Mouse (Mus musculus): Measurements from ENCODE around the gene Gm5108. TPM values are rescaled to one million over a fixed set of nuclear protein-coding genes. Genes with fewer than 3 reads are reported as not detected.
A peak's percentile ranks its signal among the peaks of the same experiment; 100 is the strongest.

Gm5108 gene
- polyA plus RNA-seq, 1 experiment from 2014 or later, result not detected

DNA sequence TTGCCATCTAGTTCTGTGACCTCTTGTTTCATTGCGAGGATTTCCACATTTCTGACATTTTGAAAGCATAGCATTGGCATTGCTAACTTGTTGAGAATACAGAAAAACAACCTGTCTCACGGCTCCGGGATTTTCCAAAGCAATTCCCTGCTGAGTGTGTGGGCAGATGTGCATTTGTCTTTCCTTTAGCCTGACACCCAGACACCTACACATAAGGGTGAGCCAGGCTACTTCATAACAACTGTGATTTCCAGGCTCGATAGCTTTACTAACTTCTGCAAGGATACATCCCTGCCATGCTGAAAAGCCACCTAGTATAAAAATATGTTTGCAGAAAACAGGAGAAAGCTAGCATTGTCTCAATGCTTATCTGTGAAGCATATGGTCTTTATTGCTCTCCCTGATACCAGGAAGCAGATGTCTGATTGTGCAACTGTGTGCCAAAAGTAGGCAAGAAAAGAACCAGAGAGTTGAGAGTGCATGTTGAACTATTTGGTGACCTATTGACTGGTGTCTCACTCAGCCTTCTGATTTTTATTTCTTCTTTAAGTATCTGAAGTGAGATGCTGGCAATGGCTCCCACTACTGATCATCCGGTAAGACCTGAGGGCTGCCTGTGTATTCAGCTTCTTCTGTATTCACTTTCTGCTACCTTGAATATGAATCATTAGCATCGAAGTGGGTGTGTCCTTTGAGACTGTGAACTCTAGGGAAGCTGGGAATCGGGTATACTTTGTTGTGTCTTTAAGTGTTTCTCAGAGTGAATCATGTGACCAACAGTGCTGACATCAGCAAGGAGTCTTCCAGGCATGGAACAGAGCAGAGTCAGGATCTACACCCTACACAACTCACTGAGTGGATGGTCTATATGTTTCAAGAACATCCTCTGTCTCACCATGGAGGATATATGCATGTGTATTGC is 20.5 kb downstream of the Gm5108 start:
- ATAC-seq (ENCODE audit: low FRiP score, low read depth), result no peak
- Histone ChIP-seq H3K27ac (no peak overlapping the region), H3K4me1 (no peaks in the 10 kb centered on the region), H3K9me3 (no peaks in the 10 kb centered on the region), H3K4me3 (no peak overlapping the region), H3K36me3 (no peaks in the 10 kb centered on the region), H3K9ac (no peak overlapping the region), H3K27me3 (no peaks in the 10 kb centered on the region), H3K4me2 (replicated peaks) (no peak overlapping the region)
- WGBS, result 78% methylated on average over 7 of the region's 7 CpGs

GRCm38 (mm10) chr5:67969536-67969935 is 28.1 kb downstream of the Gm5108 start:
- H3K4me3 ChIP-seq, result no peak overlapping the region
- H3K9ac ChIP-seq, result no peak overlapping the region
- H3K4me2 ChIP-seq (replicated peaks), result no peak overlapping the region
- H3K36me3 ChIP-seq, result no peaks in the 10 kb centered on the region
- ATAC-seq (ENCODE audit: low FRiP score, low read depth), result no peak
- 86% methylated on average over 7 of the region's 7 CpGs for WGBS
- H3K27me3 ChIP-seq, result no peaks in the 10 kb centered on the region
- H3K9me3 ChIP-seq, result no peaks in the 10 kb centered on the region
- no peaks in the 10 kb centered on the region for H3K4me1 ChIP-seq
- H3K27ac ChIP-seq, result no peak overlapping the region

DNA sequence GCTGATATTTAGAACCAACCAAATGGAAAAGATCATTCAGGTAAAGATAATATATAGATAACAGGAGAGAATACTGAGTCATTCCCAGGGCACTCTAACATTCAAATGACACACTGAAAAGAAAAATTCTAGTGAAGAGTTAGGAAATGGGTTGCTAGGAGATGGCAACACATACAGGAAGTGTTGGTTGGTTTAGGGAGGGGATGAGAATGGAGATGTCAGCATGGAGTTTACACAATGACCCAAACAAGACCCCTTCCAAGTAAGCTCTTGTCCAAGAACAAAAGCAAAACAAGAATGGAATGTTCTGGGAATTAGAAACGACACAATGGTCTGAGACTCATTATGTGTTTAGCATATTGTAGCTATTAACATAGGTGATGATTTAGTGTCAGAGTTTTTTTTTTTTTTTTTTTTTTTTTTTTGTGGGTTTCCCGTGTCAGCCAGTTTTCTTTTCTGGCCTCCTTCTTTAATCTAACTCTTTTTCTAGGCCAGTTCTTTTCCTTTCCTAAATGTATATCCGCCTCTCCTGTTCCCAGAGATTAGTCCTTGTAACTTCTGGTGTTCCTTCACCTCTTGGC is 40.6 kb downstream of the Gm5108 start:
- H3K9me3 ChIP-seq, result no peaks in the 10 kb centered on the region
- no peak overlapping the region for H3K4me2 ChIP-seq (replicated peaks)
- no peaks in the 10 kb centered on the region for H3K36me3 ChIP-seq
- H3K4me1 ChIP-seq, result no peaks in the 10 kb centered on the region
- WGBS, result 64% methylated on average over 3 of the region's 3 CpGs
- no peak overlapping the region for H3K9ac ChIP-seq
- no peak overlapping the region for H3K27ac ChIP-seq
- H3K27me3 ChIP-seq, result no peaks in the 10 kb centered on the region
- ATAC-seq (ENCODE audit: low FRiP score, low read depth), result no peak
- H3K4me3 ChIP-seq, result no peak overlapping the region

- no peak for ATAC-seq (ENCODE audit: low FRiP score, low read depth)
These were observed 49.0 kb downstream of the Gm5108 start for GRCm38 (mm10) chr5:67990426-67990825.

DNA sequence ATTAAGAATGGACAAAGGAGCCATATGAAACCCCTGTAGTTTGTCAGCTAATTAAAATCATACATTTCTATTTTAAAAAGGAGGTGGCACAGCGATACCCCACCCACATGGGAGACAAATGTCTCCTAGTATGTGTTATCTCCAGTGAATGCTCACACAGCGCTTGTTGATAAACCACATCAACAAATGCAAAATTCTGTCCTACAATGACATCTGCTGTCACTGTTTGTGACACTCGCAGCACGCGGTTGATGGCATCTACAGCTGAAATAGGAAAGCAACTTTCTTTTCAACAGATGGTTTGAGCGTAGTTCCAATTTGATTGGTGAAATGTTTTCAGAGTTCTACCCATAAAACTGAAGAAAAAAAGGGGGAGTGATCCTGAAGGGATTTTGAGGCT is 61.1 kb downstream of the Gm5108 start:
- no peak overlapping the region for H3K9ac ChIP-seq
- no peak overlapping the region for H3K4me2 ChIP-seq (replicated peaks)
- H3K36me3 ChIP-seq, result no peaks in the 10 kb centered on the region
- no peak overlapping the region for H3K4me3 ChIP-seq
- no peaks in the 10 kb centered on the region for H3K4me1 ChIP-seq
- WGBS, result 91% methylated on average over 6 of the region's 6 CpGs
- no peaks in the 10 kb centered on the region for H3K27me3 ChIP-seq
- H3K27ac ChIP-seq, result no peak overlapping the region
- no peak for ATAC-seq (ENCODE audit: low FRiP score, low read depth)
- H3K9me3 ChIP-seq, result no peaks in the 10 kb centered on the region

More at GRCm38 (mm10) chr5:67990426-67990825, 49.0 kb downstream of the Gm5108 start:
- Histone ChIP-seq H3K4me2 (replicated peaks) (no peak overlapping the region), H3K4me3 (no peak overlapping the region), H3K9me3 (no peaks in the 10 kb centered on the region), H3K4me1 (no peaks in the 10 kb centered on the region), H3K27me3 (no peaks in the 10 kb centered on the region), H3K27ac (no peak overlapping the region), H3K36me3 (no peaks in the 10 kb centered on the region), H3K9ac (no peak overlapping the region)

DNA sequence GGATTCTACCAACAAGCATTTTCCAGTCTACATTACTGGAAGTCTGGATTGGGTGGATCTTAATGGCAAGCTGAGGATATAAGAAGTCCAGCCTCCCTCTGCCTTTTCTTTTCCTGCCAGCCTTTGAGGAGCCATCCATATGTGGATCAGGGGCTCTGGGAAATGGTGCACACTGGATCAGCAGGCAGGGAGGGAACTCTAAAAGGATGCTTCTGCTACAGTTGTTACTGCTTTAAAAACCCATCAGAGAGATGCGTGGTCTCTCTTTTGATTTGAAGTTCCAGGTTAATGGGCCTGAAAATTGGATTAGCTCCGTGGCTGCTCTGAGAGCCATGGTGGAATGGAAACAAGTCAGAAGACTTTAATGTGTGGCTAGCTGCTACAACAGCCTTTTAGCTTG is 62.4 kb downstream of the Gm5108 start:
- Histone ChIP-seq H3K27me3 (no peaks in the 10 kb centered on the region), H3K4me3 (no peak overlapping the region), H3K36me3 (no peaks in the 10 kb centered on the region), H3K9me3 (no peaks in the 10 kb centered on the region), H3K9ac (no peak overlapping the region), H3K27ac (no peak overlapping the region), H3K4me2 (replicated peaks) (no peak overlapping the region), H3K4me1 (no peaks in the 10 kb centered on the region)
- no peak for ATAC-seq (ENCODE audit: low FRiP score, low read depth)
- 60% methylated on average over 2 of the region's 2 CpGs for WGBS

GRCm38 (mm10) chr5:68004419-68004818 is 63.0 kb downstream of the Gm5108 start:
- 78% methylated on average over 2 of the region's 2 CpGs for WGBS
- Histone ChIP-seq H3K9me3 (no peaks in the 10 kb centered on the region), H3K9ac (no peak overlapping the region), H3K4me3 (no peak overlapping the region), H3K27me3 (no peaks in the 10 kb centered on the region), H3K4me2 (replicated peaks) (no peak overlapping the region), H3K27ac (no peak overlapping the region), H3K4me1 (no peaks in the 10 kb centered on the region), H3K36me3 (no peaks in the 10 kb centered on the region)
- no peak for ATAC-seq (ENCODE audit: low FRiP score, low read depth)

GRCm38 (mm10) chr5:68007074-68007473 is 65.6 kb downstream of the Gm5108 start:
- H3K4me1 ChIP-seq, result no peaks in the 10 kb centered on the region
- no peaks in the 10 kb centered on the region for H3K36me3 ChIP-seq
- H3K4me2 ChIP-seq (replicated peaks), result no peak overlapping the region
- no peaks in the 10 kb centered on the region for H3K27me3 ChIP-seq
- H3K9me3 ChIP-seq, result no peaks in the 10 kb centered on the region
- H3K27ac ChIP-seq, result no peak overlapping the region
- no peak for ATAC-seq (ENCODE audit: low FRiP score, low read depth)
- H3K4me3 ChIP-seq, result no peak overlapping the region
- H3K9ac ChIP-seq, result no peak overlapping the region
- 93% methylated on average over 4 of the region's 4 CpGs for WGBS

DNA sequence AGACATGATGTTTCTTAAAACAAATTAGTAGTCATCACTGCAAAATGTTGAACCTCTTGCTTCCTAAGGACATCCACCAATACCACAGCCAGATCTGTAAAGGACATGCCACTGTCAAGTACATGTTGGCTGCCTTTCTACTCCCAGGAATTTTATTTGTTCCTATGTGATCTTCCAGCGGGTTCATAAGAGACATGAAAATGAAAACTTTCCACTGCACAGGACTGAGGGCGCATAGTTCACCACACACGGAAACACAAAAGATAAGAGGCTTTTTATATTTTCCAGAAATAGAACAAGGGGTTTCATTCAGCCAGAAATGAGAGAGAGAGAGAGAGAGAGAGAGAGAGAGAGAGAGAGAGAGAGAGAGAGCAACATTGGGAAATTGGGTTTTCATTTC is 70.1 kb downstream of the Gm5108 start:
- no peak overlapping the region for H3K9ac ChIP-seq
- WGBS, result 88% methylated on average over 3 of the region's 3 CpGs
- H3K27ac ChIP-seq, result no peak overlapping the region
- no peak overlapping the region for H3K4me2 ChIP-seq (replicated peaks)
- no peaks in the 10 kb centered on the region for H3K9me3 ChIP-seq
- H3K4me3 ChIP-seq, result no peak overlapping the region
- H3K36me3 ChIP-seq, result no peaks in the 10 kb centered on the region
- ATAC-seq (ENCODE audit: low FRiP score, low read depth), result no peak
- H3K27me3 ChIP-seq, result peaks cover 4% of the 10 kb centered on the region; the same call in 1 of the 2 replicates
- H3K4me1 ChIP-seq, result no peaks in the 10 kb centered on the region

DNA sequence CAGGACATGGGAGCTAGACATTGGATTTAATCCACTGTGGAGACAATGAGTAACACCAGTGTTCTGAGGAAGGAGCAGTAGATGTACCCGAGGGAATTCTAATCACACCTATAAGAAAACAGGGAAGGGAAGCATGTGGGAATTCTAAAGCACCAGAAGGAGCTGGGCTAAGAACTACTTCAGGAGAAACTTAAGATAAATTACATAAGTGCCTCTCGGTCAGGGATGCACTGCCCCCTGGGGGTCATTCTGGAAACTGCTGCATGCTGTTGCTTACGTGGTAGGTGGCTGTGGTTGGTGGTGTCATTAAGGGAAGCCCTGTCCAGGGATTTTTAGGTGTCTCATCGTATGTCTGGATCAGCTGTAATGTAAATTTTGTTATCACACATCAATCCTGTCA is 71.1 kb downstream of the Gm5108 start:
- Histone ChIP-seq H3K4me1 (no peaks in the 10 kb centered on the region), H3K36me3 (no peaks in the 10 kb centered on the region), H3K27me3 (peaks cover 4% of the 10 kb centered on the region; the same call in 1 of the 2 replicates), H3K4me3 (no peak overlapping the region), H3K9ac (no peak overlapping the region), H3K9me3 (no peaks in the 10 kb centered on the region), H3K27ac (no peak overlapping the region), H3K4me2 (replicated peaks) (no peak overlapping the region)
- peak; percentile 59; the same call in 1 of the 2 replicates for ATAC-seq (ENCODE audit: low FRiP score, low read depth)
- 20% methylated on average over 4 of the region's 4 CpGs for WGBS

- ATAC-seq (ENCODE audit: low FRiP score, low read depth), result no peak
- Histone ChIP-seq H3K4me1 (no peaks in the 10 kb centered on the region), H3K9me3 (no peaks in the 10 kb centered on the region), H3K4me2 (replicated peaks) (no peak overlapping the region), H3K4me3 (no peak overlapping the region), H3K36me3 (no peaks in the 10 kb centered on the region), H3K9ac (no peak overlapping the region), H3K27ac (no peak overlapping the region), H3K27me3 (no peaks in the 10 kb centered on the region)
- WGBS, result 78% methylated on average over 2 of the region's 2 CpGs
These were observed 79.4 kb downstream of the Gm5108 start for GRCm38 (mm10) chr5:68020870-68021269.

Measured in limb, embryonic 13.5 days (tissue).